ENCODE assay signal across 12 mouse cellular contexts in genomic region chr2:26317991-26318672, GRCm38 (mm10). TPM values are rescaled to one million over a fixed set of nuclear protein-coding genes. Genes with fewer than 3 reads are reported as not detected.
DNase-seq lines count a peak whose midpoint lies in the region; ATAC-seq and TF ChIP-seq lines count a peak whose summit lies in the region.
"Had no signal": no experiment of that assay in that cellular context is flagged by ENCODE, and none has a peak within 500 bp of the region (broad histone marks: within the 10 kb centered on the region; RNA-seq: fewer than 3 reads in every experiment).

No protein-coding gene starts in this region.

- intact Hi-C loops in left cerebral cortex, postnatal 25 days (cut with DNase I) = loop anchor here (10.0 kb wide), 1 partner anchor 587 kb away; the partner anchor contains the start of gene Surf6

- no peak overlapping the region for H3K4me3 ChIP-seq in heart, embryonic 13.5 days
- peak overlapping the region; percentile 80; the same call in 1 of the 2 replicates for H3K4me3 ChIP-seq in embryonic facial prominence, embryonic 13.5 days
- H3K4me3 ChIP-seq in hindbrain, embryonic 14.5 days (replicated peaks; ENCODE audit: low read length) = 0 out of 2 replicates have a peak overlapping the region, but pooled peaks have one; percentile 52
- H3K4me3 ChIP-seq in midbrain, embryonic 15.5 days = no peak overlapping the region; the same call in 1 of the 2 replicates
- no peak overlapping the region for H3K4me3 ChIP-seq in liver, postnatal 0 days (ENCODE audit: low read depth, low read length)
- H3K4me3 ChIP-seq: erythroblast, embryonic 14.5 days; liver, embryonic 12.5 days; myocyte had no signal

- WGBS in heart, embryonic 13.5 days = 74% methylated on average over 3 of the region's 3 CpGs
- WGBS in embryonic facial prominence, embryonic 13.5 days = 84% methylated on average over 3 of the region's 3 CpGs
- WGBS in hindbrain, embryonic 14.5 days = 92% methylated on average over 3 of the region's 3 CpGs
- WGBS in midbrain, embryonic 15.5 days = 87% methylated on average over 3 of the region's 3 CpGs
- 70% methylated on average over 3 of the region's 3 CpGs for WGBS in liver, postnatal 0 days (ENCODE audit: insufficient replicate concordance)

- H3K27ac ChIP-seq in heart, embryonic 13.5 days (replicated peaks) = peak overlapping the region; percentile 96; the same call in 1 of the 2 replicates
- H3K27ac ChIP-seq in embryonic facial prominence, embryonic 13.5 days = peak overlapping the region; percentile 98; the same call in 1 of the 2 replicates
- no peak overlapping the region for H3K27ac ChIP-seq in hindbrain, embryonic 14.5 days
- no peak overlapping the region for H3K27ac ChIP-seq in midbrain, embryonic 15.5 days
- no peak overlapping the region for H3K27ac ChIP-seq in liver, postnatal 0 days (ENCODE audit: low read depth)
- H3K27ac ChIP-seq: liver, embryonic 12.5 days had no signal

- TF ChIP-seq CTCF in liver, postnatal 0 days (IDR thresholded peaks at IDR 0.05; ENCODE audit: low read depth) = no peak

- ATAC-seq in heart, embryonic 13.5 days (ENCODE audit: extremely low read depth, insufficient number of reproducible peaks, low FRiP score, low TSS enrichment) = no peak
- ATAC-seq in embryonic facial prominence, embryonic 13.5 days (ENCODE audit: insufficient number of reproducible peaks, insufficient read depth, low FRiP score, low TSS enrichment, low read depth) = no peak
- no peak for ATAC-seq in hindbrain, embryonic 14.5 days (ENCODE audit: low FRiP score)
- no peak for ATAC-seq in midbrain, embryonic 15.5 days (replicated peaks)
- no peak for ATAC-seq in liver, postnatal 0 days
- no peak for ATAC-seq in inflammation-experienced regulatory T-cells, adult 6 months
- ATAC-seq: liver, embryonic 12.5 days had no signal

- no peak for DNase-seq in heart, adult 8-10 months (ENCODE audit: low spot score)
- no peak for DNase-seq in hindbrain, embryonic 14.5 days (ENCODE audit: low spot score)
- no peak for DNase-seq in liver, postnatal 0 days
- no peak for DNase-seq in left cerebral cortex, postnatal 25 days (ENCODE audit: low spot score in 2 of 2)
- DNase-seq: thymus, postnatal 14 days had no signal

- H3K4me2 ChIP-seq in heart, embryonic 13.5 days = no peak overlapping the region; the same call in 1 of the 2 replicates
- H3K4me2 ChIP-seq in embryonic facial prominence, embryonic 13.5 days = peak overlapping the region; percentile 97
- H3K4me2 ChIP-seq in hindbrain, embryonic 14.5 days (replicated peaks) = peak overlapping the region; percentile 99
- H3K4me2 ChIP-seq in midbrain, embryonic 15.5 days = peak overlapping the region; percentile 72
- H3K4me2 ChIP-seq in liver, postnatal 0 days (ENCODE audit: low read depth, low read length) = no peak overlapping the region
- H3K4me2 ChIP-seq: liver, embryonic 12.5 days had no signal

- no peaks in the 10 kb centered on the region for H3K27me3 ChIP-seq in heart, embryonic 13.5 days (replicated peaks)
- H3K27me3 ChIP-seq in embryonic facial prominence, embryonic 13.5 days = no peaks in the 10 kb centered on the region
- no peaks in the 10 kb centered on the region for H3K27me3 ChIP-seq in hindbrain, embryonic 14.5 days (ENCODE audit: control insufficient read depth, insufficient read depth, low read length)
- H3K27me3 ChIP-seq in midbrain, embryonic 15.5 days (replicated peaks) = no peaks in the 10 kb centered on the region
- H3K27me3 ChIP-seq in liver, postnatal 0 days (ENCODE audit: insufficient read depth, low read length) = no peaks in the 10 kb centered on the region

- peaks cover 74% of the 10 kb centered on the region for H3K4me1 ChIP-seq in heart, embryonic 13.5 days
- peaks cover 52% of the 10 kb centered on the region for H3K4me1 ChIP-seq in embryonic facial prominence, embryonic 13.5 days
- H3K4me1 ChIP-seq in hindbrain, embryonic 14.5 days (replicated peaks; ENCODE audit: control insufficient read depth, insufficient read depth, low read length) = peaks cover 60% of the 10 kb centered on the region
- peaks cover 63% of the 10 kb centered on the region for H3K4me1 ChIP-seq in midbrain, embryonic 15.5 days
- H3K4me1 ChIP-seq in liver, postnatal 0 days (ENCODE audit: insufficient read depth) = no peaks in the 10 kb centered on the region; the same call in 1 of the 2 replicates

- no peak for TF ChIP-seq EP300 in liver, postnatal 0 days (IDR thresholded peaks at IDR 0.05; ENCODE audit: low read depth)

- no peaks in the 10 kb centered on the region for H3K9me3 ChIP-seq in heart, embryonic 13.5 days
- H3K9me3 ChIP-seq in embryonic facial prominence, embryonic 13.5 days = no peaks in the 10 kb centered on the region
- no peaks in the 10 kb centered on the region for H3K9me3 ChIP-seq in hindbrain, embryonic 14.5 days (ENCODE audit: control insufficient read depth, low read length)
- H3K9me3 ChIP-seq in midbrain, embryonic 15.5 days = no peaks in the 10 kb centered on the region
- no peaks in the 10 kb centered on the region for H3K9me3 ChIP-seq in liver, postnatal 0 days (ENCODE audit: low read length)
- H3K9me3 ChIP-seq: liver, embryonic 12.5 days had no signal

- H3K36me3 ChIP-seq in heart, embryonic 13.5 days = peaks cover 13% of the 10 kb centered on the region
- peaks cover 28% of the 10 kb centered on the region for H3K36me3 ChIP-seq in embryonic facial prominence, embryonic 13.5 days
- peaks cover 10% of the 10 kb centered on the region for H3K36me3 ChIP-seq in hindbrain, embryonic 14.5 days (replicated peaks; ENCODE audit: control insufficient read depth, insufficient read depth)
- 0 out of 2 replicates have a peak, but pooled peaks cover 6% of the 10 kb centered on the region for H3K36me3 ChIP-seq in midbrain, embryonic 15.5 days (replicated peaks)
- H3K36me3 ChIP-seq in liver, postnatal 0 days (replicated peaks; ENCODE audit: insufficient read depth, low read length) = no peaks in the 10 kb centered on the region

- peak overlapping the region; percentile 98 for H3K9ac ChIP-seq in heart, embryonic 13.5 days
- peak overlapping the region; percentile 95; the same call in 1 of the 2 replicates for H3K9ac ChIP-seq in embryonic facial prominence, embryonic 13.5 days
- peak overlapping the region; percentile 81; the same call in 1 of the 2 replicates for H3K9ac ChIP-seq in hindbrain, embryonic 14.5 days
- H3K9ac ChIP-seq in midbrain, embryonic 15.5 days = peak overlapping the region; percentile 94
- no peak overlapping the region for H3K9ac ChIP-seq in liver, postnatal 0 days (replicated peaks)
- H3K9ac ChIP-seq: liver, embryonic 12.5 days had no signal

RNA-seq across cellular contexts. Expression of gene Gpsm1, which starts 2.8 kb away (rescaled TPM):
- 37.3 TPM in 2 replicates for polyA plus RNA-seq in heart, embryonic 13.5 days (2015; fragmentation: Nextera tagmentation; extraction: Ambion mirVana)
- total RNA-seq in heart, adult 8-10 months (2022) = 100 to 1,000 TPM; 188 to 246 (median 219) TPM
- polyA plus RNA-seq in embryonic facial prominence, embryonic 13.5 days (2015; fragmentation: Nextera tagmentation; extraction: Ambion mirVana) = 54.8 and 57.0 TPM in 2 replicates
- 96.7 and 101 TPM in 2 replicates for polyA plus RNA-seq in hindbrain, embryonic 14.5 days (2014; fragmentation: Nextera tagmentation; extraction: Ambion mirVana)
- 211 and 216 TPM in 2 replicates for polyA plus RNA-seq in midbrain, embryonic 15.5 days (2015; fragmentation: Nextera tagmentation; extraction: Ambion mirVana)
- polyA plus RNA-seq in liver, postnatal 0 days (2015; fragmentation: Nextera tagmentation; extraction: Ambion mirVana) = 1.9 TPM in 2 replicates
- polyA plus RNA-seq in inflammation-experienced regulatory T-cells, adult 6 months (2017; shearing (Covaris generic)) = 1 to 10 TPM; 3.8 to 5.0 (median 5.0) TPM
- 10 to 100 TPM; 48.7 to 51.4 TPM for total RNA-seq in left cerebral cortex, postnatal 25 days (2021)

RNA-seq across cellular contexts. Expression of gene Ccdc187, which starts 23.8 kb away (rescaled TPM):
- polyA plus RNA-seq in heart, embryonic 13.5 days (2015; fragmentation: Nextera tagmentation; extraction: Ambion mirVana) = 0.10 and 0.24 TPM in 2 replicates
- total RNA-seq in heart, adult 8-10 months (2022) = under 1 TPM; 0.08 to 0.17 (median 0.14) TPM
- polyA plus RNA-seq in embryonic facial prominence, embryonic 13.5 days (2015; fragmentation: Nextera tagmentation; extraction: Ambion mirVana) = 0.10 and 0.28 TPM in 2 replicates
- polyA plus RNA-seq in hindbrain, embryonic 14.5 days (2014; fragmentation: Nextera tagmentation; extraction: Ambion mirVana) = 0.25 and 0.29 TPM in 2 replicates
- polyA plus RNA-seq in midbrain, embryonic 15.5 days (2015; fragmentation: Nextera tagmentation; extraction: Ambion mirVana) = 0.18 and 0.25 TPM in 2 replicates
- 0.01 TPM in 1 of 2 replicates, not detected in the other for polyA plus RNA-seq in liver, postnatal 0 days (2015; fragmentation: Nextera tagmentation; extraction: Ambion mirVana)
- polyA plus RNA-seq in inflammation-experienced regulatory T-cells, adult 6 months (2017; shearing (Covaris generic)) = under 1 TPM in 1 of 3 experiments, not detected in 2; 0.04 TPM
- total RNA-seq in left cerebral cortex, postnatal 25 days (2021) = 1 to 10 TPM in 1 of 2 experiments, under 1 TPM in 1; 0.57 to 4.3 TPM

RNA-seq across cellular contexts. Expression of gene Dnlz, which starts 33.8 kb away (rescaled TPM):
- 27.5 and 28.7 TPM in 2 replicates for polyA plus RNA-seq in heart, embryonic 13.5 days (2015; fragmentation: Nextera tagmentation; extraction: Ambion mirVana)
- total RNA-seq in heart, adult 8-10 months (2022) = 10 to 100 TPM; 22.4 to 26.2 (median 25.4) TPM
- 31.4 and 32.1 TPM in 2 replicates for polyA plus RNA-seq in embryonic facial prominence, embryonic 13.5 days (2015; fragmentation: Nextera tagmentation; extraction: Ambion mirVana)
- 27.7 and 28.3 TPM in 2 replicates for polyA plus RNA-seq in hindbrain, embryonic 14.5 days (2014; fragmentation: Nextera tagmentation; extraction: Ambion mirVana)
- 27.6 and 29.8 TPM in 2 replicates for polyA plus RNA-seq in midbrain, embryonic 15.5 days (2015; fragmentation: Nextera tagmentation; extraction: Ambion mirVana)
- polyA plus RNA-seq in liver, postnatal 0 days (2015; fragmentation: Nextera tagmentation; extraction: Ambion mirVana) = 7.5 and 7.9 TPM in 2 replicates
- 1 to 10 TPM; 7.6 to 8.7 (median 7.6) TPM for polyA plus RNA-seq in inflammation-experienced regulatory T-cells, adult 6 months (2017; shearing (Covaris generic))
- total RNA-seq in left cerebral cortex, postnatal 25 days (2021) = 10 to 100 TPM; 28.0 to 28.4 TPM

RNA-seq across cellular contexts. Expression of gene Card9, which starts 42.6 kb away (rescaled TPM):
- 0.41 and 0.62 TPM in 2 replicates for polyA plus RNA-seq in heart, embryonic 13.5 days (2015; fragmentation: Nextera tagmentation; extraction: Ambion mirVana)
- 1 to 10 TPM in 3 of 4 experiments, under 1 TPM in 1; 0.54 to 2.2 (median 1.7) TPM for total RNA-seq in heart, adult 8-10 months (2022)
- polyA plus RNA-seq in embryonic facial prominence, embryonic 13.5 days (2015; fragmentation: Nextera tagmentation; extraction: Ambion mirVana) = 0.81 and 1.3 TPM in 2 replicates
- polyA plus RNA-seq in hindbrain, embryonic 14.5 days (2014; fragmentation: Nextera tagmentation; extraction: Ambion mirVana) = 1.9 and 2.1 TPM in 2 replicates
- polyA plus RNA-seq in midbrain, embryonic 15.5 days (2015; fragmentation: Nextera tagmentation; extraction: Ambion mirVana) = 1.6 and 2.9 TPM in 2 replicates
- 2.1 and 2.2 TPM in 2 replicates for polyA plus RNA-seq in liver, postnatal 0 days (2015; fragmentation: Nextera tagmentation; extraction: Ambion mirVana)
- 1 to 10 TPM in 2 of 3 experiments, under 1 TPM in 1; 0.53 to 2.1 (median 1.1) TPM for polyA plus RNA-seq in inflammation-experienced regulatory T-cells, adult 6 months (2017; shearing (Covaris generic))
- 1 to 10 TPM; 2.6 to 3.3 TPM for total RNA-seq in left cerebral cortex, postnatal 25 days (2021)

Comparison
In these comparisons a context has a peak if more than half of its experiments do, and no peak if none do; other contexts are left out.
1. H3K27ac ChIP-seq: peak in heart, embryonic 13.5 days (single experiment) and embryonic facial prominence, embryonic 13.5 days (single experiment); none in hindbrain, embryonic 14.5 days (single experiment), midbrain, embryonic 15.5 days (single experiment) and liver, postnatal 0 days (single experiment).
2. H3K4me2 ChIP-seq: peak in embryonic facial prominence, embryonic 13.5 days (single experiment), hindbrain, embryonic 14.5 days (single experiment) and midbrain, embryonic 15.5 days (single experiment); none in heart, embryonic 13.5 days (single experiment) and liver, postnatal 0 days (single experiment).
3. H3K4me3 ChIP-seq: peak in embryonic facial prominence, embryonic 13.5 days (single experiment) and hindbrain, embryonic 14.5 days (single experiment); none in heart, embryonic 13.5 days (single experiment), midbrain, embryonic 15.5 days (single experiment) and liver, postnatal 0 days (single experiment).